Mouse (Mus musculus) liver, adult 2 months (tissue): ENCODE measurements around the gene Pgm1. TPM values are rescaled to one million over a fixed set of nuclear protein-coding genes. Genes with fewer than 3 reads are reported as not detected.

Source experiments
- DNase-seq: peaks from one replicate; pipeline ENCODE4 v3.0.0-alpha.2; 2011; ENCODE audit warnings: low read depth, low spot score; ENCODE audit errors: extremely low read depth
- H3K27ac ChIP-seq: fragments of 200-500 bp; replicated peaks from 2 replicates; pipeline ENCODE4 v1.5.1; 2012; ENCODE audit warnings: low read depth, mild to moderate bottlenecking, control low read depth, inconsistent platforms, low read length; ENCODE audit not compliant: insufficient read depth
- H3K27me3 ChIP-seq: fragments of 200-500 bp; 2 replicates; pipeline ENCODE4 v1.6.1; 2012; ENCODE audit warnings: mild to moderate bottlenecking, moderate library complexity, low read length, inconsistent platforms; ENCODE audit not compliant: control insufficient read depth, insufficient read depth
- H3K36me3 ChIP-seq: fragments of 200-500 bp; 2 replicates; pipeline ENCODE4 v1.6.1; 2012; ENCODE audit warnings: low read length, inconsistent platforms; ENCODE audit not compliant: control insufficient read depth, insufficient read depth
- H3K4me1 ChIP-seq: fragments of 200-500 bp; 2 replicates; pipeline ENCODE4 v1.6.1; 2011; ENCODE audit warnings: low read length; ENCODE audit not compliant: control insufficient read depth, insufficient read depth
- H3K4me3 ChIP-seq: fragments of 200-500 bp; 2 replicates; pipeline ENCODE4 v1.5.1; 2011; ENCODE audit warnings: low read depth, mild to moderate bottlenecking, control low read depth, low read length, moderate library complexity; ENCODE audit not compliant: insufficient read depth
- H3K79me2 ChIP-seq: fragments of 200-500 bp; 2 replicates; pipeline ENCODE4 v1.6.1; 2012; ENCODE audit warnings: inconsistent platforms, mild to moderate bottlenecking, low read length, moderate library complexity; ENCODE audit not compliant: control insufficient read depth, insufficient read depth
- H3K9ac ChIP-seq: fragments of 200-500 bp; 2 replicates; pipeline ENCODE4 v1.6.1; 2012; ENCODE audit warnings: low read depth, mild to moderate bottlenecking, control low read depth, inconsistent platforms, low read length
- CTCF ChIP-seq: fragments of 200-500 bp; IDR thresholded peaks from 2 replicates; pipeline ENCODE4 v1.5.1; 2011; ENCODE audit warnings: low read depth, low read length, control low read depth
- POLR2A ChIP-seq: fragments of 200-500 bp; IDR thresholded peaks from 2 replicates; pipeline ENCODE4 v1.6.1; 2011; ENCODE audit warnings: low read length, control low read depth; ENCODE audit not compliant: insufficient read depth; ENCODE audit errors: extremely low read depth
- WGBS: fragments of 180-500 bp; shearing (Covaris S2); methylation state at CpG from one replicate; pipeline ENCODE4 v1.1.7; 2018; 5-methylcytosine and 5-hydroxymethylcytosine counted together
- polyA plus RNA-seq: library from polyadenylated mRNA; depleted of rRNA; stranded (reverse); fragments of >200 nt; gene quantifications from 2 replicates; pipeline ENCODE4 v1.2.3, GENCODE M21; 2012
- total RNA-seq: library from RNA; depleted of rRNA; stranded (reverse); fragments of >200 nt; gene quantifications from 2 replicates; pipeline ENCODE4 v1.2.3, GENCODE M21; 2014

Pgm1 gene
- total and polyA plus RNA-seq, 2 experiments = 158 to 219 TPM

DNA sequence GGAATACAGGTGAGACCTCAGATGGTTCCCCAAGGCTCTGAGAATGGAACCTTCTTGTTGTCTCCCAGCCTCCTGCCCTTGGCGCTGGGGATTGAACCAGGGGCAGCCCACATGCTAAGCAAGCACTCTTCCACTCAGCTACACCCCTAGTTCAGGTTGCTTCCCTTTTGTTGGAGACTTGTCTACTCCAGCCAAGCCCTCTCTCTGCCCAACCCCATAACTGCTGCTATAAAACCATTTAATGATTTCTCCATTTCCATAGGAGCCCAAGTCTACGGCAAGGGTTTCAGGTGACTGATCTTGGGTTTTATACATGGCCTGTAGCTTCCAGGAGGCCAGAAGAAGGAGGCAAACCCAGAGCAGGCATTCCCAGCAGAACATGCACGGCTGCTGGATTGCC is 98.6 kb downstream of the Pgm1 start:
- TF ChIP-seq POLR2A (no peak), CTCF (no peak)
- Histone ChIP-seq H3K27me3 (no peaks in the 10 kb centered on the region), H3K4me1 (no peaks in the 10 kb centered on the region), H3K36me3 (no peaks in the 10 kb centered on the region), H3K27ac (no peak overlapping the region), H3K79me2 (no peaks in the 10 kb centered on the region), H3K4me3 (no peak overlapping the region), H3K9ac (no peak overlapping the region)
- WGBS = 76% methylated on average over 3 of the region's 3 CpGs
- DNase-seq = no peak

DNA sequence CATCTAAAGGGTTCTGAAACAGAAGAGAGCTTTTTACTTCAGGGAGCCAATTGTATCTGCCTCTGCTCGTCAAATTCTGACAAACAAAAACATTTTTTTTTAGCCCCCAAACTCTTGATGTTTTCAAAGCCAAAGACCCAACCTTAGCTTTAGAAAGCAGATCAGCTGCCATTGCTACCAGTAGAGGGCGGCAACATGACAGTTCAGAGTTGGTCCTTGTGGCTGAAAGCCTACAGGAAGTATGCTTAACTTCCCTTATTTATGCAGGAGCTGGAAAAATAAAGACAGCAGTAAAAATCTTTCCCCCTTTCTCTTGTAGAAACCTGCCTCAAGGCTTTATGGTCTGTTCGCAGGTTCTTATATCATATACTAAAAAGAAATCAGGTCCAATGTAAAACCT is 99.4 kb downstream of the Pgm1 start:
- Histone ChIP-seq H3K27me3 (no peaks in the 10 kb centered on the region), H3K36me3 (no peaks in the 10 kb centered on the region), H3K27ac (no peak overlapping the region), H3K79me2 (no peaks in the 10 kb centered on the region), H3K4me3 (no peak overlapping the region), H3K4me1 (no peaks in the 10 kb centered on the region), H3K9ac (no peak overlapping the region)
- peak; percentile 67 for DNase-seq
- TF ChIP-seq CTCF = peak; percentile 76
- TF ChIP-seq POLR2A = no peak
- WGBS = 9% methylated on average over 3 of the region's 3 CpGs

DNA sequence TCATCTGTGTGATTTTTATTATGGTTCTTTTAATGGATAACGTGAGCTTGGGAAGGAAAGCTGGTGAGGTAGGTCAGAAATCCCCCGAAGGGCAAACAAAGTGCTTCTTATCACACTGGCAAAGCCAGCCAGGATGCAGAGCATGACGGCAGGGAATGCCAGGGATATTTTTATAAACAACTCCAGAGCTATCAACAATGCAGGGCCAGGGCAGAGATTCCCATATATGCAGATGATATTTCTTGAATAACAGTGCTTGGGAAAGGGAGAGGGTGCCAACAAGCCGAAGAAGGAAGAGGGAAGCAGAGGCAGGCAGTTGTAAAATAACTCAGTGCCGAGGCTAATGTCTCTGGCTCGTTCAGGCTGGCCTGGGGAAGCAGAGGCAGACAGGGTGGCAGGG is 102.1 kb downstream of the Pgm1 start:
- 47% methylated on average over 6 of the region's 6 CpGs for WGBS
- TF ChIP-seq POLR2A (no peak), CTCF (no peak)
- Histone ChIP-seq H3K36me3 (no peaks in the 10 kb centered on the region), H3K4me3 (no peak overlapping the region), H3K4me1 (no peaks in the 10 kb centered on the region), H3K27ac (no peak overlapping the region), H3K79me2 (no peaks in the 10 kb centered on the region), H3K27me3 (no peaks in the 10 kb centered on the region), H3K9ac (no peak overlapping the region)
- DNase-seq = no peak

DNA sequence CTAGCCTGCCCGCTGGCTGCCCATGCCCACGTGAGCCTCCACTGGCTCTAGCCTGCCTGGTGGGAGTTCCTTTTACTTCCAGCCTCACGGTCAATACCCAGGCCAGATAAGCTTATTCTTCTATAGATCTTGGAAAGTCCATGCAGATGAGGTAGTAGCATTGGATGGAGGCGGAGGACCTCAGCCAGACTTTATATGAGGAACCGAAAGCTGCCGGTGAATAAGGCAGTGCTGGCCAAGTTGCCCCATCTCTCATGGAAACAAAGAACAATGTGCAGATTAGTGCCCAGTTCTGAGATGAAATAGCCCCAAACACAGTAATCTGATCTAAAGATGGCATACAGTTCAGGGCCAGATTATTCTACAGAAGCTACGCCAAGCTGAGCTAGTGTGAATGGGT is 103.4 kb downstream of the Pgm1 start:
- TF ChIP-seq POLR2A (no peak), CTCF (no peak)
- no peaks in the 10 kb centered on the region for H3K27me3 ChIP-seq

DNA sequence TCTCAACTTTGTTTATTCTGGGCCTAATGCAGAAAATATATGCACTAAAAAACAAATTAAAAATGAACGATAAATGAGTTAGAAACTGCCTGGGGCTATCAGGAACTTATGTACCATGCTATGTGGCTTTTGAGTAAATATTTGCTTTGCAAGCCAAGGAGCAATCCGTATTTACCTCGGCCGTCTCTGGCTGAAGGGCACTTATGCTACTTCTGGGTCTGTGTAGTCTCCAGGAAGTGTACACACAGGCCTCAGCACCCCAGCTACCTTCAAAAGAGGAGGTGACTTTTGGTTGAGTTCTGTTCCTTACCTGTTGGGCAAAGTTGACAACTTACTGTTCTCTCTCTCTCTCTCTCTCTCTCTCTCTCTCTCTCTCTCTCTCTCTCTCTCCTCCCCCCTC is 104.7 kb downstream of the Pgm1 start:
- Histone ChIP-seq H3K79me2 (no peaks in the 10 kb centered on the region), H3K4me3 (no peak overlapping the region), H3K9ac (no peak overlapping the region), H3K27me3 (no peaks in the 10 kb centered on the region), H3K36me3 (no peaks in the 10 kb centered on the region), H3K4me1 (no peaks in the 10 kb centered on the region), H3K27ac (no peak overlapping the region)
- WGBS = 49% methylated on average over 4 of the region's 4 CpGs
- TF ChIP-seq CTCF (no peak), POLR2A (no peak)
- DNase-seq = no peak

More for the DNA sequence above, 103.4 kb downstream of the Pgm1 start:
- 95% methylated on average over 7 of the region's 7 CpGs for WGBS
- no peaks in the 10 kb centered on the region for H3K4me1 ChIP-seq
- H3K9ac ChIP-seq = no peak overlapping the region
- no peak for DNase-seq
- H3K79me2 ChIP-seq = no peaks in the 10 kb centered on the region
- H3K36me3 ChIP-seq = no peaks in the 10 kb centered on the region
- H3K4me3 ChIP-seq = no peak overlapping the region
- no peak overlapping the region for H3K27ac ChIP-seq

DNA sequence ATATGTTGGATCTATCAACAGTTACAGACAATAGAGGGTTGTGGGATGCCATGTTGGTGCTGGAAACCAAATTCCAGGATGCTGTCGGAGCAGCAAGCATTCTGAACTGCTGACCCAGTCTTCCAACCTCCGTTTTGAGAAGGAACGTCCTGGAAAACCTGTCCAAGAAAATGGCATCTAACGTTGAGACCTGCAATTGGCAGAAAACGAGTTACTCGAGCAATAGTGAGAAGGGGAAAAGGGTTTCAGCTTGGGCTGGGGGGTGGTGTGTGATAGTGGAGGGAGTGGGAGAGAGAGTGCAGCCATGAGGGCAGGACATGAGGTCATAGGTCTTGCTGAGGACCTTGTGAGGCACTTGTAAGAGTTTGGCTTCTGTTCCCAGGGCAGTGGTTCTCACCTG is 105.8 kb downstream of the Pgm1 start:
- no peak for TF ChIP-seq CTCF
- no peak for TF ChIP-seq POLR2A
- Histone ChIP-seq H3K4me3 (no peak overlapping the region), H3K27me3 (no peaks in the 10 kb centered on the region), H3K4me1 (no peaks in the 10 kb centered on the region), H3K27ac (no peak overlapping the region), H3K79me2 (no peaks in the 10 kb centered on the region), H3K36me3 (no peaks in the 10 kb centered on the region), H3K9ac (no peak overlapping the region)
- no peak for DNase-seq
- 77% methylated on average over 6 of the region's 6 CpGs for WGBS
